Mouse (Mus musculus) MEL (cell line): ENCODE results near the gene Cdip1. TPM values are rescaled to one million over a fixed set of nuclear protein-coding genes. Genes with fewer than 3 reads are reported as not detected.

Experiments
- DNase-seq: peaks from one replicate; pipeline ENCODE4 v3.0.0; 2011; ENCODE audit warnings: low read depth, low spot score
- H3K27ac ChIP-seq: 2 replicates; pipeline ENCODE4 v1.5.1; 2012; ENCODE audit warnings: low read depth, mild to moderate bottlenecking, control low read depth, low read length, moderate library complexity; ENCODE audit not compliant: control insufficient read depth
- H3K27me3 ChIP-seq, 2 experiments: fragments of 150-350 bp in 1 of 2; sonication (generic) in 1 of 2; 2 replicates each; pipeline ENCODE4 v1.6.1; 2012; ENCODE audit warnings: low read length in 2 of 2, mild to moderate bottlenecking in 2 of 2, improper control_type of control experiment in 1 of 2, moderate library complexity in 1 of 2; ENCODE audit not compliant: insufficient read depth in 2 of 2, control insufficient read depth in 1 of 2
- H3K36me3 ChIP-seq, 2 experiments: 2 replicates each; pipeline ENCODE4 v1.6.1; 2012 to 2014; ENCODE audit warnings: low read length in 2 of 2, improper control_type of control experiment in 1 of 2, inconsistent platforms in 1 of 2, mild to moderate bottlenecking in 1 of 2; ENCODE audit not compliant: insufficient read depth in 2 of 2, control insufficient read depth in 1 of 2
- H3K4me1 ChIP-seq, 2 experiments: fragments of 150-350 bp in 1 of 2; sonication (generic) in 1 of 2; 2 replicates each; pipeline ENCODE4 v1.6.1; 2012; ENCODE audit warnings: low read length in 2 of 2, improper control_type of control experiment in 1 of 2, mild to moderate bottlenecking in 1 of 2; ENCODE audit not compliant: insufficient read depth in 2 of 2, control insufficient read depth in 1 of 2
- H3K4me3 ChIP-seq, 2 experiments: fragments of 150-350 bp in 1 of 2; sonication (generic) in 1 of 2; 2 replicates each; pipeline ENCODE4 v1.5.1; 2012; ENCODE audit warnings: low read depth in 2 of 2, low read length in 2 of 2, mild to moderate bottlenecking in 2 of 2, moderate library complexity in 2 of 2, control low read depth in 1 of 2, improper control_type of control experiment in 1 of 2; ENCODE audit not compliant: control insufficient read depth in 1 of 2, insufficient read depth in 1 of 2
- H3K79me2 ChIP-seq: 2 replicates; pipeline ENCODE4 v1.6.1; 2012; ENCODE audit warnings: mild to moderate bottlenecking, low read length, moderate library complexity; ENCODE audit not compliant: control insufficient read depth, poor library complexity, insufficient read depth
- H3K9ac ChIP-seq: 2 replicates; pipeline ENCODE4 v1.6.1; 2012; ENCODE audit warnings: low read depth, mild to moderate bottlenecking, control low read depth, low read length, moderate library complexity; ENCODE audit not compliant: control insufficient read depth, poor library complexity, severe bottlenecking
- H3K9me3 ChIP-seq: fragments of 150-350 bp; sonication (generic); replicated peaks from 2 replicates; pipeline ENCODE4 v1.6.1; 2012; ENCODE audit warnings: mild to moderate bottlenecking, low read length, improper control_type of control experiment, moderate library complexity; ENCODE audit not compliant: insufficient read depth
- BHLHE40 ChIP-seq: IDR thresholded peaks from 2 replicates; pipeline ENCODE4 v1.6.1; 2012; ENCODE audit warnings: low read depth, mild to moderate bottlenecking, inconsistent platforms, low read length, improper control_type of control experiment, borderline replicate concordance
- CHD2 ChIP-seq: IDR thresholded peaks from 2 replicates; pipeline ENCODE4 v1.6.1; 2011; ENCODE audit warnings: low read length, improper control_type of control experiment
- CTCF ChIP-seq, 3 experiments: IDR thresholded peaks in 2 of 3; conservative IDR thresholded peaks in 1 of 3; 2 replicates each; pipeline ENCODE4 v1.5.1; 2011 to 2012; ENCODE audit warnings: low read length in 3 of 3, low read depth in 2 of 3, mild to moderate bottlenecking in 2 of 3, improper control_type of control experiment in 1 of 3, inconsistent platforms in 1 of 3, mixed read lengths in 1 of 3, moderate library complexity in 1 of 3; ENCODE audit not compliant: control insufficient read depth in 1 of 3, insufficient read depth in 1 of 3, poor library complexity in 1 of 3, severe bottlenecking in 1 of 3
- E2F4 ChIP-seq: IDR thresholded peaks from 2 replicates; pipeline ENCODE4 v1.6.1; 2011; ENCODE audit warnings: low read depth, low read length, improper control_type of control experiment, borderline replicate concordance
- HCFC1 ChIP-seq: IDR thresholded peaks from 2 replicates; pipeline ENCODE4 v1.6.1; 2012; ENCODE audit warnings: low read depth, mild to moderate bottlenecking, inconsistent platforms, low read length, improper control_type of control experiment, moderate library complexity
- KAT2A ChIP-seq: conservative IDR thresholded peaks from 2 replicates; pipeline ENCODE4 v1.6.1; 2012; ENCODE audit warnings: low read depth, low read length, improper control_type of control experiment, inconsistent platforms
- MAFK ChIP-seq: IDR thresholded peaks from 2 replicates; pipeline ENCODE4 v1.6.1; 2011; ENCODE audit warnings: low read depth, mild to moderate bottlenecking, low read length, improper control_type of control experiment, borderline replicate concordance
- MAX ChIP-seq: IDR thresholded peaks from 2 replicates; pipeline ENCODE4 v1.6.1; 2011; ENCODE audit warnings: low read length, improper control_type of control experiment
- MYB ChIP-seq: IDR thresholded peaks from 2 replicates; pipeline ENCODE4 v1.6.1; 2011; ENCODE audit warnings: mild to moderate bottlenecking, low read depth, low read length, improper control_type of control experiment
- POLR2A ChIP-seq, 2 experiments: IDR thresholded peaks; 2 replicates each; pipeline ENCODE4 v1.6.1; 2011 to 2012; ENCODE audit warnings: low read length in 2 of 2, mild to moderate bottlenecking in 2 of 2, control low read depth in 1 of 2, improper control_type of control experiment in 1 of 2, low read depth in 1 of 2, moderate library complexity in 1 of 2; ENCODE audit not compliant: control insufficient read depth in 1 of 2, insufficient read depth in 1 of 2, poor library complexity in 1 of 2
- POLR2AphosphoS2 ChIP-seq: IDR thresholded peaks from 2 replicates; pipeline ENCODE4 v1.6.1; 2011; ENCODE audit warnings: low read length, improper control_type of control experiment
- POLR2AphosphoS5 ChIP-seq: IDR thresholded peaks from 2 replicates; pipeline ENCODE4 v1.6.1; 2012; ENCODE audit warnings: low read depth, borderline replicate concordance, mild to moderate bottlenecking, inconsistent platforms, low read length, moderate library complexity, mixed read lengths
- RAD21 ChIP-seq: IDR thresholded peaks from 2 replicates; pipeline ENCODE4 v1.6.1; 2011; ENCODE audit warnings: mild to moderate bottlenecking, low read depth, low read length, improper control_type of control experiment
- RCOR1 ChIP-seq: IDR thresholded peaks from 2 replicates; pipeline ENCODE4 v1.6.1; 2012; ENCODE audit warnings: low read depth, mild to moderate bottlenecking, inconsistent platforms, low read length, improper control_type of control experiment
- SIN3A ChIP-seq: IDR thresholded peaks from 2 replicates; pipeline ENCODE4 v1.6.1; 2012; ENCODE audit warnings: low read length, improper control_type of control experiment, inconsistent platforms
- TAL1 ChIP-seq: IDR thresholded peaks from 2 replicates; pipeline ENCODE4 v1.6.1; 2012; ENCODE audit warnings: mild to moderate bottlenecking, inconsistent platforms, low read length, moderate library complexity, mixed read lengths
- TBP ChIP-seq: IDR thresholded peaks from 2 replicates; pipeline ENCODE4 v1.8.0; 2011; ENCODE audit warnings: low read depth, low read length, improper control_type of control experiment
- UBTF ChIP-seq: IDR thresholded peaks from 2 replicates; pipeline ENCODE4 v1.6.1; 2012; ENCODE audit warnings: low read depth, mild to moderate bottlenecking, inconsistent platforms, low read length, improper control_type of control experiment, moderate library complexity, borderline replicate concordance; ENCODE audit not compliant: insufficient read depth
- USF1 ChIP-seq: IDR thresholded peaks from 2 replicates; pipeline ENCODE4 v1.6.1; 2014; ENCODE audit warnings: low read depth, mild to moderate bottlenecking, inconsistent platforms, low read length, improper control_type of control experiment, moderate library complexity
- USF2 ChIP-seq, 2 experiments: IDR thresholded peaks; 2 replicates each; pipeline ENCODE4 v1.6.1; 2011 to 2012; ENCODE audit warnings: improper control_type of control experiment in 2 of 2, low read length in 2 of 2, borderline replicate concordance in 1 of 2, inconsistent platforms in 1 of 2, low read depth in 1 of 2, mild to moderate bottlenecking in 1 of 2; ENCODE audit not compliant: insufficient read depth in 1 of 2
- ZC3H11A ChIP-seq: IDR thresholded peaks from 2 replicates; pipeline ENCODE4 v1.6.1; 2012; ENCODE audit warnings: low read depth, mild to moderate bottlenecking, inconsistent platforms, low read length, improper control_type of control experiment
- ZKSCAN1 ChIP-seq: IDR thresholded peaks from 2 replicates; pipeline ENCODE4 v1.6.1; 2012; ENCODE audit warnings: low read depth, mild to moderate bottlenecking, inconsistent platforms, low read length, improper control_type of control experiment, moderate library complexity
- ZMIZ1 ChIP-seq: IDR thresholded peaks from 2 replicates; pipeline ENCODE4 v1.6.1; 2012; ENCODE audit warnings: low read depth, mild to moderate bottlenecking, inconsistent platforms, low read length, improper control_type of control experiment, moderate library complexity
- ZNF384 ChIP-seq: IDR thresholded peaks from 2 replicates; pipeline ENCODE4 v1.6.1; 2012; ENCODE audit warnings: low read depth, mild to moderate bottlenecking, inconsistent platforms, low read length, improper control_type of control experiment
- polyA plus RNA-seq, 2 experiments: library from polyadenylated mRNA; stranded (reverse) in 1 of 2; unstranded in 1 of 2; fragments of >175 nt in 1 of 2; fragments of >200 nt in 1 of 2; gene quantifications; 2 replicates each; pipeline versions ENCODE4 v1.2.1 to v1.2.4; 2012; ENCODE audit warnings: low replicate concordance in 2 of 2, low read depth in 1 of 2; ENCODE audit not compliant: insufficient read length in 2 of 2, insufficient read depth in 1 of 2, missing spikeins in 1 of 2
- total RNA-seq: library from RNA; depleted of rRNA; stranded (reverse); fragments of 300-350 nt; gene quantifications from 2 replicates; pipeline ENCODE4 v1.2.3, GENCODE M21; 2012

Cdip1 gene
- total and polyA plus RNA-seq, 3 experiments: 24.8 to 97.8 (median 32.8) TPM

DNA sequence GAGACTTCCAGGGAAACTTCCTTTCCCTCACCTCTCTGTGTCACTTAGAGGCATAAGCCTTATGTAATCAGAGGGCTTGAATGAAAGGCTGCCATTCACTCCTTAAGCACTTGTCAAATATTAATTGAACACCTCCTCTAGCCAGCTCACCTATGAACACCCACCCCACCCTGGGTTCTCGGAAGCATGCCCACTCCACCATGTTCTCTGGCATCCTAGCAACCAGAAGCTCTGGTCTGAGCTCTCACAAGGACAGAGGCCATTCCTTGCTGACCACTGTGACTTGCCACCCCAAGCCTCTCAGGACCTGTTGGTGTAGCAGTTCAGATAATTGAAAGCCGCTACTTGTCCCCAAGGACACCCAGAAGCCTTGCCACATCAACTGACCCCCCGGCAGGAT is 45.1 kb upstream of the Cdip1 start, which contains the start of gene 4930562C15Rik:
4930562C15Rik (plus strand) TSS at position 226 of the 400 bp plus-strand sequence.
- peaks cover 0 to 2% of the 10 kb centered on the region in 2 experiments; a peak in 1 of 4 replicates for H3K27me3 ChIP-seq
- no peaks in the 10 kb centered on the region for H3K79me2 ChIP-seq
- peaks cover 0 to 3% of the 10 kb centered on the region in 2 experiments; a peak in 1 of 4 replicates for H3K36me3 ChIP-seq
- peaks cover 0 to 7% of the 10 kb centered on the region in 2 experiments; a peak in 3 of 4 replicates for H3K4me1 ChIP-seq
- no peak within 1 kb of the TSS for H3K27ac ChIP-seq
- no peak within 1 kb of the TSS for H3K9ac ChIP-seq
- H3K9me3 ChIP-seq: no peaks in the 10 kb centered on the region
- no peak for DNase-seq
- TF ChIP-seq TBP (no peak), HCFC1 (no peak), CTCF (IDR thresholded peaks at IDR 0.05 in 2 of 3, conservative IDR thresholded peaks at IDR 0.05 in 1 of 3; ENCODE audit: control insufficient read depth in 1 of 3, insufficient read depth in 1 of 3, low read depth in 2 of 3, low read length in 3 of 3, poor library complexity in 1 of 3, severe bottlenecking in 1 of 3) (no peak), CHD2 (no peak), POLR2AphosphoS2 (no peak), USF2 (IDR thresholded peaks at IDR 0.05; ENCODE audit: borderline replicate concordance in 1 of 2, insufficient read depth in 1 of 2, low read depth in 1 of 2, low read length in 2 of 2) (no peak), E2F4 (no peak), RCOR1 (no peak), POLR2A (IDR thresholded peaks at IDR 0.05; ENCODE audit: control insufficient read depth in 1 of 2, insufficient read depth in 1 of 2, low read depth in 1 of 2, low read length in 2 of 2, poor library complexity in 1 of 2) (no peak), ZKSCAN1 (no peak), ZC3H11A (no peak), ZNF384 (no peak), MYB (no peak), BHLHE40 (no peak), ZMIZ1 (no peak), USF1 (no peak), RAD21 (no peak), UBTF (no peak)
- no peak within 1 kb of the TSS for H3K4me3 ChIP-seq

DNA sequence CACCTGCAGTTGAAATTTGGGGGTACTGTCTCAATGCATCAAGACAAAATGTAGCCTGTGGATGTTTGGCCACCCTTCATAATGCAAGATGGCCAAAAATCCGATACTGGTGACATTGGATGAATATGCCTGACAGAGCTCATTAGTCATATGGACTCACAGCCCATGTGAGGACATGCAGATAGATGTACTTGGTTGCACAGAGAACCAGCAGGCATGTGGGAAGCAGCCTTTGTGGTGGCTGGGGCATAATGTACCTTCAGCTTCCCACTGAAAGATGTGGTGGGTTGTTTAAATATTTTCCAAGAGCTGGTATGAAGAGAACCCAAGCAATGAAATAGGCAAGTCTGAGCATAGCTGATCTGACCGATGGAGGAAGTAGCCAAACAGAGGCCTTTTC is 43.8 kb upstream of the Cdip1 start:
- Histone ChIP-seq H3K9ac (no peak overlapping the region), H3K36me3 (peaks cover 0 to 3% of the 10 kb centered on the region in 2 experiments; a peak in 1 of 4 replicates), H3K4me3 (no peak overlapping the region), H3K27me3 (peaks cover 0 to 2% of the 10 kb centered on the region in 2 experiments; a peak in 1 of 4 replicates), H3K4me1 (peaks cover 0 to 7% of the 10 kb centered on the region in 2 experiments; a peak in 3 of 4 replicates), H3K9me3 (no peaks in the 10 kb centered on the region), H3K27ac (no peak overlapping the region), H3K79me2 (no peaks in the 10 kb centered on the region)
- DNase-seq: no peak
- TF ChIP-seq KAT2A (no peak), HCFC1 (no peak), E2F4 (no peak), RAD21 (no peak), POLR2AphosphoS5 (no peak), UBTF (no peak), MAFK (no peak), ZC3H11A (no peak), BHLHE40 (no peak), RCOR1 (no peak), ZKSCAN1 (no peak), SIN3A (no peak), TAL1 (no peak), POLR2A (IDR thresholded peaks at IDR 0.05; ENCODE audit: control insufficient read depth in 1 of 2, insufficient read depth in 1 of 2, low read depth in 1 of 2, low read length in 2 of 2, poor library complexity in 1 of 2) (no peak), TBP (no peak), MAX (no peak)
